Mouse (Mus musculus) limb, embryonic 11.5 days (tissue): ENCODE data around the gene Slc25a45. TPM values are rescaled to one million over a fixed set of nuclear protein-coding genes. Genes with fewer than 3 reads are reported as not detected.
A peak's percentile ranks its signal among the peaks of the same experiment; 100 is the strongest.

Experiments
- ATAC-seq: fragments of 200-750 bp; cut with Nextera tagmentation; 2 replicates; pipeline ENCODE4 v1.8.0; 2017; ENCODE audit warnings: low read depth; ENCODE audit not compliant: insufficient number of reproducible peaks, low FRiP score, low TSS enrichment
- DNase-seq: peaks from one replicate; pipeline ENCODE4 v3.0.0-alpha.2; 2015; ENCODE audit warnings: low spot score
- H3K27ac ChIP-seq: fragments of 300-500 bp; sonication (generic); replicated peaks from 2 replicates; pipeline ENCODE4 v1.5.1; 2014; ENCODE audit warnings: low read depth, mild to moderate bottlenecking, low read length
- H3K27me3 ChIP-seq: fragments of 300-500 bp; sonication (generic); 2 replicates; pipeline ENCODE4 v1.6.1; 2014; ENCODE audit warnings: mild to moderate bottlenecking, low read length, mixed read lengths; ENCODE audit not compliant: control insufficient read depth, insufficient read depth
- H3K36me3 ChIP-seq: fragments of 300-500 bp; sonication (generic); 2 replicates; pipeline ENCODE4 v1.6.1; 2014; ENCODE audit warnings: mild to moderate bottlenecking, low read length, moderate library complexity, mixed read lengths; ENCODE audit not compliant: control insufficient read depth, insufficient read depth
- H3K4me1 ChIP-seq: fragments of 300-500 bp; sonication (generic); 2 replicates; pipeline ENCODE4 v1.6.1; 2014; ENCODE audit warnings: low read length, mixed read lengths; ENCODE audit not compliant: control insufficient read depth, insufficient read depth
- H3K4me2 ChIP-seq: fragments of 300-500 bp; sonication (generic); 2 replicates; pipeline ENCODE4 v1.6.1; 2014; ENCODE audit warnings: low read depth, mild to moderate bottlenecking, moderate library complexity; ENCODE audit not compliant: severe bottlenecking
- H3K4me3 ChIP-seq: fragments of 300-500 bp; sonication (generic); 2 replicates; pipeline ENCODE4 v1.5.1; 2014; ENCODE audit warnings: low read depth, low read length
- H3K9ac ChIP-seq: fragments of 300-500 bp; sonication (generic); 2 replicates; pipeline ENCODE4 v1.6.1; 2014; ENCODE audit warnings: mild to moderate bottlenecking, low read length
- H3K9me3 ChIP-seq: fragments of 300-500 bp; sonication (generic); 2 replicates; pipeline ENCODE4 v1.6.1; 2016; ENCODE audit warnings: low read length; ENCODE audit not compliant: control insufficient read depth
- WGBS: fragments of 180-500 bp; shearing (Covaris S2); extraction: QIAGEN DNeasy Blood & Tissue Kit; methylation state at CpG from one replicate; pipeline ENCODE4 v1.1.7; 2014; 5-methylcytosine and 5-hydroxymethylcytosine counted together
- polyA plus RNA-seq: library from polyadenylated mRNA; unstranded; fragments of >200 nt; fragmentation: Nextera tagmentation; extraction: Ambion mirVana; gene quantifications from 2 replicates; pipeline ENCODE4 v1.2.1, GENCODE M21; 2014

Gene Slc25a45
- polyA plus RNA-seq, 1 experiment from 2014 or later: 1.5 TPM

GRCm38 (mm10) chr19:5907275-5907674 is 29.7 kb downstream of the Slc25a45 start:
- H3K27ac ChIP-seq: no peak overlapping the region
- no peaks in the 10 kb centered on the region for H3K9me3 ChIP-seq
- no peak overlapping the region for H3K4me3 ChIP-seq
- peaks cover 34% of the 10 kb centered on the region for H3K36me3 ChIP-seq
- ATAC-seq: no peak
- H3K4me1 ChIP-seq: peaks cover 13% of the 10 kb centered on the region
- H3K27me3 ChIP-seq: no peaks in the 10 kb centered on the region
- DNase-seq: no peak
- H3K4me2 ChIP-seq: no peak overlapping the region
- no peak overlapping the region for H3K9ac ChIP-seq
- 89% methylated on average over 3 of the region's 3 CpGs for WGBS

- no peak overlapping the region; the same call in 1 of the 2 replicates for H3K4me2 ChIP-seq
- H3K36me3 ChIP-seq: peaks cover 6% of the 10 kb centered on the region
- no peaks in the 10 kb centered on the region for H3K9me3 ChIP-seq
- no peaks in the 10 kb centered on the region for H3K27me3 ChIP-seq
- no peak overlapping the region for H3K4me3 ChIP-seq
- no peak overlapping the region for H3K9ac ChIP-seq
- peaks cover 13% of the 10 kb centered on the region for H3K4me1 ChIP-seq
- WGBS: 82% methylated on average over 6 of the region's 6 CpGs
- H3K27ac ChIP-seq: no peak overlapping the region
- no peak for ATAC-seq
- DNase-seq: no peak
Measured at GRCm38 (mm10) chr19:5910221-5910620, 32.6 kb downstream of the Slc25a45 start.

- no peak for ATAC-seq
- H3K4me2 ChIP-seq: peak overlapping the region; percentile 54
- no peaks in the 10 kb centered on the region for H3K9me3 ChIP-seq
- peak overlapping the region; percentile 80 for H3K4me3 ChIP-seq
- H3K27ac ChIP-seq: no peak overlapping the region; the same call in 1 of the 2 replicates
- H3K4me1 ChIP-seq: peaks cover 13% of the 10 kb centered on the region
- H3K36me3 ChIP-seq: peaks cover 3% of the 10 kb centered on the region
- 14% methylated on average over 14 of the region's 14 CpGs for WGBS
- peak overlapping the region; percentile 95 for H3K9ac ChIP-seq
- DNase-seq: no peak
- no peaks in the 10 kb centered on the region for H3K27me3 ChIP-seq
Measured at GRCm38 (mm10) chr19:5911430-5912102, 34.0 kb downstream of the Slc25a45 start.

- H3K36me3 ChIP-seq: no peaks in the 10 kb centered on the region
- H3K9ac ChIP-seq: peak overlapping the region; percentile 95
- peaks cover 13% of the 10 kb centered on the region for H3K4me1 ChIP-seq
- H3K27me3 ChIP-seq: no peaks in the 10 kb centered on the region
- peak; percentile 100 for DNase-seq
- peak; percentile 88 for ATAC-seq
- H3K27ac ChIP-seq: peak overlapping the region; percentile 64
- no peaks in the 10 kb centered on the region for H3K9me3 ChIP-seq
- under 1% methylated on average over 56 of the region's 59 CpGs for WGBS
- peak overlapping the region; percentile 54 for H3K4me2 ChIP-seq
- H3K4me3 ChIP-seq: peak overlapping the region; percentile 80
Measured at GRCm38 (mm10) chr19:5912103-5913006, 34.7 kb downstream of the Slc25a45 start.

- Histone ChIP-seq H3K4me3 (peak within 1 kb of the TSS; percentile 80), H3K27ac (peak within 1 kb of the TSS; percentile 64), H3K9me3 (no peaks in the 10 kb centered on the region), H3K4me1 (peaks cover 13% of the 10 kb centered on the region), H3K9ac (peak within 1 kb of the TSS; percentile 95), H3K27me3 (no peaks in the 10 kb centered on the region), H3K4me2 (peak within 1 kb of the TSS; percentile 54), H3K36me3 (no peaks in the 10 kb centered on the region)
- ATAC-seq (peak; percentile 27), DNase-seq (no peak)
- WGBS: 23% methylated on average over 13 of the region's 13 CpGs
Measured at GRCm38 (mm10) chr19:5913007-5913719, 35.6 kb downstream of the Slc25a45 start, which contains the start of gene Dpf2. TSS of gene Dpf2 (minus strand) at chr19:5913010.

- peaks cover 6% of the 10 kb centered on the region; the same call in 1 of the 2 replicates for H3K4me1 ChIP-seq
- 20% methylated on average over 9 of the region's 9 CpGs for WGBS
- no peak for ATAC-seq
- no peak overlapping the region for H3K27ac ChIP-seq
- H3K9me3 ChIP-seq: no peaks in the 10 kb centered on the region
- no peaks in the 10 kb centered on the region for H3K36me3 ChIP-seq
- 0 out of 2 replicates have a peak, but pooled peaks cover 2% of the 10 kb centered on the region for H3K27me3 ChIP-seq
- H3K4me3 ChIP-seq: no peak overlapping the region
- H3K4me2 ChIP-seq: peak overlapping the region; percentile 18; the same call in 1 of the 2 replicates
- DNase-seq: no peak
- H3K9ac ChIP-seq: peak overlapping the region; percentile 27; the same call in 1 of the 2 replicates
Measured at GRCm38 (mm10) chr19:5921715-5922114, 44.1 kb downstream of the Slc25a45 start.

GRCm38 (mm10) chr19:5922119-5922942 is 44.7 kb downstream of the Slc25a45 start:
- Histone ChIP-seq H3K4me2 (no peak overlapping the region), H3K9ac (no peak overlapping the region; the same call in 1 of the 2 replicates), H3K27ac (no peak overlapping the region), H3K27me3 (0 out of 2 replicates have a peak, but pooled peaks cover 2% of the 10 kb centered on the region), H3K9me3 (no peaks in the 10 kb centered on the region), H3K4me3 (no peak overlapping the region), H3K4me1 (peaks cover 6% of the 10 kb centered on the region; the same call in 1 of the 2 replicates), H3K36me3 (no peaks in the 10 kb centered on the region)
- 73% methylated on average over 15 of the region's 15 CpGs for WGBS
- no peak for DNase-seq
- no peak for ATAC-seq
